Mouse (Mus musculus) kidney, adult 18-20 months (tissue): ENCODE measurements around the gene Pira2.
"Not testable (repeated sequence)": the region's sequence is repeated elsewhere in the genome, so short reads cannot be mapped to it uniquely, and the experiment has no call there.

Experiments
- DNase-seq: peaks from one replicate; pipeline ENCODE4 v3.0.0; 2021

Gene Pira2

GRCm38 (mm10) chr7:3844951-3845350, at the start of gene Pira2:
Pira2 (minus strand) TSS chr7:3845051.
- DNase-seq, result not testable (repeated sequence)

- DNase-seq, result not testable (repeated sequence)
Observed at GRCm38 (mm10) chr7:3875032-3875431, 30.2 kb upstream of the Pira2 start.

GRCm38 (mm10) chr7:3837854-3838253, 7.0 kb downstream of the Pira2 start:
- DNase-seq, result not testable (repeated sequence)

GRCm38 (mm10) chr7:3830633-3831032, 14.2 kb downstream of the Pira2 start:
- DNase-seq, result not testable (repeated sequence)

- not testable (repeated sequence) for DNase-seq
Observed at GRCm38 (mm10) chr7:3825599-3825998, 19.3 kb downstream of the Pira2 start, which contains the start of gene Gm15448. Gm15448 (minus strand) TSS chr7:3825687.

GRCm38 (mm10) chr7:3811912-3812311, 32.9 kb downstream of the Pira2 start:
- DNase-seq, result not testable (repeated sequence)

GRCm38 (mm10) chr7:3802935-3803334, 41.9 kb downstream of the Pira2 start:
- not testable (repeated sequence) for DNase-seq

GRCm38 (mm10) chr7:3799940-3800339, 44.9 kb downstream of the Pira2 start:
- DNase-seq, result not testable (repeated sequence)

GRCm38 (mm10) chr7:3796286-3796685, 48.6 kb downstream of the Pira2 start:
- DNase-seq, result not testable (repeated sequence)
